Mouse (Mus musculus) adrenal gland, postnatal 36 days (tissue): ENCODE measurements around the gene Hap1. TPM values are rescaled to one million over a fixed set of nuclear protein-coding genes. Genes with fewer than 3 reads are reported as not detected.

ENCODE experiments used
- DNase-seq, 2 experiments: peaks; one replicate each; pipeline ENCODE4 v3.0.0; 2021; ENCODE audit warnings: mixed read lengths in 1 of 2
- long read RNA-seq, 2 experiments: library from polyadenylated mRNA; stranded (forward); transcript quantifications; one replicate each; pipeline ENCODE4 v2.0.0; 2021; ENCODE audit warnings: borderline sequencing depth in 2 of 2
- total RNA-seq, 2 experiments: library from RNA; stranded (reverse); gene quantifications; 2 replicates each; pipeline ENCODE4 v1.2.3; 2021

The Hap1 gene
- total RNA-seq: 10 to 100 TPM; 36.0 to 43.8 TPM
- long read RNA-seq, experiment 1, partial matches to known transcripts: 0 of 25 reads
- long read RNA-seq, experiment 1, other reads (novel, unspliced or antisense): 22 of 25 reads
- long read RNA-seq, experiment 2, partial matches to known transcripts: 1 of 29 reads
- long read RNA-seq, experiment 2, other reads (novel, unspliced or antisense): 25 of 29 reads

DNA sequence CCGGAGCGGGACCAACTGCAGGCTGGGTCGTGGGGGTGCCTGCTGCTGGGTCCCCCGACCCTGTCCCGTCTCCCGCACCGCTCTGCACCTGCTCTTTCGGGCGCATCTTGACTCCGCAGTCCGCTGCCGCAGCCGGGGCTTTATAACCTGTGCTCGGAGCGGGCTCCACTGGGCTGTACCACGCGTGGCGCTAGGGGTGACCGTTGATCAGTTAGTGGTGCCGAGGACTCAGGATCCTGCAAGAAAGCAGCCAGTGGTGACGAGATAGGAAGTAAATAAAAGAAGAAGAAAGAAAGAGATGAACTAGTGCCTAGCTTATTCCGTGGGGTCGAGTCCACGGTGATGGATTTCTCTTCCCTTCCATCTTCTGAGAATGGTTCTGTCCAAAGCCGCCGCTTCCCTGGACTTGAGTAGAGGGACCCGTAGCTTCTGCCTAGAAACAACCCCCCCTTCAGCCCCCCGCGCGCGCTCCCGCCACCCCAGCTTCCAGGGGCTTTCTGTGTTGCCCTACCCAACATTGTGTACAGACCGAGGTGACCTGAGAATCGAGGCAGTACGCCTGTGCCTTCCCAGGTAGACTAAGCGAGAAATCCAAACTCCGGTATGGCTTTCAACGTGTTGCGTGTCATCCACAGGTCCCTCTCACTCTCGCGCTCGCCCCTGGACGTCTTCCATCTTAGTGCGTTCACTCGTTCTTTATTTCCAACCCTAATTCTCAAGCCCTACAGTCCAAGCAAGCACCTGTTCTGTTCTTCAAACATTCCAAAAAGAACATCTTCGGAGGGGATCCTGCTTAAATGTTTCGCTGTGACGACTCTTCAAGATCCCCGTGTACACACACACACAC is at the start of gene Hap1:
TSS of gene Hap1 (minus strand) at position 157 of the 847 bp plus-strand sequence.
- peak; percentile 81 to 87 for DNase-seq

DNA sequence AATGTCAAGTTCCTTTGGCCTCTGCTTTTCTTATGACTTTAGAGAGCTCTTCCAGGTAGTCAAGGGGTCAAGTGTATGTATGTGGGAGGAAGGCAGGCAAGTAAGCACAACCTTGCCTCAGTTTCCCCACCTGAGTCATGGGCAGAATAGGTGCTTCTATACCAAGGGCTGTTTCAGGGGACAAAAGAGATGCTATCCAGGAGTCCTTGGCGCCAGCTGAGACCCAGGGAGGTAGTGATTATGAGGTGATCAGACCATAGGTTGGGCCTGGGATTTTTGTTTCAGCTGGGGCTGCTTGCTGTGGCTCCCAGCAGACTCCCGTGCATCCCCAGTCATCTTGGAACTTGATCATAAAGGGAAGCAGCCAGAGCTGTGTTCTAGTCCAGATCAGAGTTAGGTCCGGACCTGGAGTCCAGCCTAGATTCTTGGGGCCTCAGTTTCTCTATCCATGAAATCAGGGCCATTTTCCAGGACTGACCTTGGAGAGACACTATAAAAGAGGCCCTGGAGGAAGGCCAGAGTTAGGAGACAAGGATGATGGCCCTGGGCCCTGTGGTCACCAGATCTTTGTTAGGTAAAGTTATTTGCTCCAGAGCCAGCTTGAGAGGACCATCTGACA is 48.6 kb upstream of the Hap1 start:
- no peak for DNase-seq

DNA sequence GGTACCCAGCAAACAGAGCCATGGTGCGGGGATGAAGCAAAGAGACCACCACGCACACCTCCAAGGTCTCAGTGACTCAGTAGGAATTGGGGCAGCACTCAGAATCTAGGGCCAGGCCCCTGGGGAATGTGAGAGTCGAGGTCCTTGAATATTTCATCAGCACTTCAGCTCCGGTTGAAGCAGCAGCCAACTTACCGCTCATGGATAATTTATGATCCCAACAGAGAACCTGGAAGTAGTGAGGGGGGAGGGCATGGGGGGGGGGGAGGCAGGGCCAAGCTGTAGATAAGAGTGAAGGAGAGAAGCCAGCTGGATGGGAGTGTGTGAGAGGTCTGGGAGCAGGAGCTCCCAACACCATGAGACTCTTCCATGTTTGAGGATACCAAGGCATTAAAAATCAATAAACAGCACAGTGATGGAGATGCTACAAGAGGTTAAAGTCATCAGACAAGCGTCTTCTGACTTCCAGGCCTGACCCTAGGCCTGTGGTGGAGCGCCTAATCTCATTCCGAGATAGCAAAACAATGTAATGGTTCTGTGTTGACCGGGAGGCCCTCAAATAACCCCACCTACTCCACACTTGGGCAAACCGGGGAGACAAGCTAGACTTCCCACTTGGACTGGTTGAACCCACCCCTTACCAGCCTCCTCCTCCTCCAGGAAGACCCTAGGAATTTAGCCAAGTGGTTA is 47.7 kb upstream of the Hap1 start:
- peak in 1 of 2 experiments; percentile 37 for DNase-seq

DNA sequence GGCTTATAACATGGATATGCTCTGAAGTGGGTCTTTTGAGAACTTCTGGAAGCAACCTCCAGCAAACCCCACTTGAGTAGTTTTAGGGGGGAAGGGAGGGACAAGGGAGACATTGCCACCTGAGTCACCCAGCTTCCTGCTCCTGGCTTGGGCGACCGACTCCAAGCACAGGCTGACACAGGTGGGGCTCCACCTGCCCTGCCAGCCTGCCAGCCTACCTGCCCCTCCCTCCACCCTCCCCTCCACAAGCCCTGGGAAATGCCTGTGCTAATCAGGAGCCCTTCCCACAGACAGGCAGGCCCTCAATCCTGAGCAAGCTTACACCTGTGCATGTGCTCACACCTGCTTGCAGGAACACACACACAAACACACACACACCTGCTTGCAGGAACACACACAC is 46.8 kb upstream of the Hap1 start:
- DNase-seq: no peak

DNA sequence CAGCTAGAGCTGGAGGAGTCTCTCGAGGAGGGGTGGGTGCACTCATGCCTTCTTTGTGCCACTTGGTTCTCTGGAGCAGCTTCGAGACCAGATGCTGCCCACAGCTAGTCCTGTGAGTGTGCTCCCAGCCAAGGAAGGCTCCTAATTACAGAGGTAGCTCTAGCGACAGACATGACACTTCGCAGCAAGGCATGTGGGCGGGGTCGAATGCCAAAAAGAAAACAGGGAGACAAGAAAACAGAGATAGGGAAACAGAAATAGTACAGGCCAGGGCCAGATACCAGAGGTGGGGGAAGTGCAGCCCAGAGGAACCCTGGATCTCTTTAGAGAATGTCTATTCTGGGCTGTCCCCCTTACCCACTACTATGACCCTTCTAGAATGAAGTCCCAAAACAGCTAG is 46.3 kb upstream of the Hap1 start:
- DNase-seq: no peak

DNA sequence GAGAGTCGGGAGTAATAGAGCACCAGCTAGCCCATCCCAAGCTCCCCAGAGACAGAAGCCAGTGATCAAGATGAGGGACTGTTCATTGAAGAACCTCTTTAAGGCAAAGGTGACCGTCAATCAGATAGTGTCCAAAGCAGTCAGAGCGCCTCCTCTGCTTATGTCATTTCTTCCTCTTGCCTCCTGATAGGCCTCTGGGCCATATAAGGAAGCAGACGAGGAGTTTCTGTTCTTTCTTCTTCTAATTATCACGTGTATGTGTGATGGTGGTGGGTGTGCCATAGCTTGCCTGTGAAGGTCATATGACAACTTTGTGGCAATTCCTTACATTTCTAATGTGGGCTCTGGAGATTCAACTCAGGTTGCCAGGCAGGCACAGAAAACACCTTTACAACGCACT is 44.9 kb upstream of the Hap1 start:
- DNase-seq: no peak

DNA sequence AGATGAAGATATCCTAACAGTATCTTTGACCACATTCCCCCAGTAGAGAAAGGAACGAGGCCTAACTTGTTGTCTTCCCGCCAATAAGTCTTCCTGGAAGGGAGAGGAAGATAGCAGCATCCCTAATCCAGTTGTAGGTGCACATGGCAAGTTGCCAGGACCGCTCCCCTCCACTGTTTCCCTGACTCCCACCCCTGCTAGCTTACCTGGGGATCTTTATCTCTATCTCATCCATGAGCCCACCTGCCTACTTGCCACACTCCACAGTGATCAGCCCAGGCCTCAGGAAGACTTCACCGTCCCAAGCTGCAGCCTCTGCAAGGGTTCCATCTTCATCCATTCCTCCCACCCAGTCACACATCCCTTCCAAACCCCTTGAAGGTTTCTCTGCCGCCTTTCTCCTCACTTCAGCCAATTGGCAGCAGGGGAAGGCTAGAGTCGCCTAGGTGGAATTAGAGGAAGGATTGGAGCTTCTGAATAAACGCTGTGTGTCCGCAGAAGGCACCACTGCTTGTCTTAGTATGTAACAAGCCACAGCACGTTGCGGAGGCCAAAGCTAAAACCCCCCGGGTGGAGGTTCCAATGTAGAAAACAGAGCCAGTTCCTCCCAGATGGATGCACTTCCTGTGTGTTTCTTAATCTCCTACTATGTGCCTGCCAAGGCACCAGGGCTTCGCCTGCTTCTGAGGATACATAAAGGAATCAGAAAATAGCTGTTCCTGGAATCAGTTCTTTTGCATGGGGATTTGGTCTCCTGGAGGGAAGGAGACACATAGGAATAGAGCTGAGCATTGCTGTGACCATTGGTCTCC is 44.0 kb upstream of the Hap1 start:
- no peak for DNase-seq

DNA sequence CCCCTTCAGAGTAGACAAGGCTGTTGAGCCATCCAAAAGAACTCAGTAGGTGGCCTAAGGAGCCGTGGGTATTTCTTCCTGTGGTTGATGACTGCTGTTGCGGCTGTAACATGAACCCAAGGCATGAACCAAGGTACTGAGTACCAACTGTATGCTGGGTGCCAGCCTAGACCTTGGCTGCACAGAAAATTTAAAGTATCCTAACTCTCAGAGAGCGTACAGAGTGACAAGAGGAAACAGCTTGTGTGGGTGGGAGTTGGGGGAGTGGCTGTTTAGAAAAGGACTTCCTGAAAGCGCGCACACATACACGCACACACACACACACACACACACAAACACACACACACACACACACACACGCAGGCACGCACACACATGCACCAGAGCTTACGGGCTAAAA is 43.4 kb upstream of the Hap1 start:
- DNase-seq: no peak

DNA sequence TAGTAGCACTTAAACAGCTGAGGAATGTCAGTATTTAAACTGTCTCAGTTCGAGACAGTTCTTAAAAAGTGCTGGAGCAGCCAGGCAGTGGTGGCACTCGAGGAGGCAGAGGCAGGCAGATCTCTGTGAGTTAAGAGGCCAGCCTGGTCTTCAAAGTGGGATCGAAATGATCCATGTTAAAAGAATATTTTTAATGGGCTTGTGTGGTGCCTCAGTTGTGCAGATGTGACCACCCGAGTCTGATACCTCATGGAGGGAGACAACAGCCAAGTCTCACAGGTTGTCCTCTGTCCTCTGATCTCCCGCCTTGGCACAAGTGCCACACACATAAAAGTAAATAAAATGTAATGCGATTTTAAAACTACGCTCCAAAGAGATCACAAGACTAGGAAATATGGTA is 42.6 kb upstream of the Hap1 start:
- DNase-seq: no peak

DNA sequence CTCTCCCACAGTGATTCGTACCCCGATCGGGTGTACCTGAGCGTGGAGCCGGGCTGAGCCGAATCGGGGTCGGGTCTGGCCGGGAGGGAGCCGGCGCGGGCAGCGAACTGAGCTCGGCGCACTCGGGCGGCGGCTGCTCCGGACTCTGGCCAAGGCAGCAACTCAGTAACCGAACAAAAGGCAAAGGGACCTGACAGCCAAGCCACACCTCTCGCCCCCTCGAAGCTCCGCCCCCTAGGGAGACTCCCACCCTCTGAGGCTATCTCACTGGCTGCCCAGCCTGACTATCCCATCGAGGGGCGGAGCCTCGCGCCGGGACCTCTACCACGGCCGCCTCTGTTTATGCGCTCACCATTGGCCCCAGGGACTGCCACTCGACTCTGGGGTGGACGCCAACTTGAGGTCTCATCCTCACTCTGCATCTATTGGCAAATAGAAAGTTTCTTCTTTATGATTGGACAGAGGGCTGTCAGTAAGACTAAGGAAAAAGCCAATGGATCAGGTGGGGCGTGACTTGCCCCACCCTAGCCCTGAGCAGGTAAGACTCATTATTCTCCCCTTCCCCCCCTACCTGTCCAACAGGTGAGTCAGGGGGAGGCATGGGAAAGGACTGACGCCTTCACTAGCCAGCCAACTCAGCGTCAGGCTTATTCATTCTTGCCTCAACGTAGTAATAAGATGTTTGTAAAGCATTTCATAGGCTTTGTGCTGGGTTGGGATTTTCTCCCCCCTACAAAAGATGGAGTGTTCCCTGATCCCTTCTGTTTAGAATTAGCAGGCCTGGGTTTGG is 41.9 kb upstream of the Hap1 start, which contains the start of gene Jup:
TSS of gene Jup (minus strand) at position 164 of the 790 bp plus-strand sequence.
- DNase-seq: peak; percentile 100

DNA sequence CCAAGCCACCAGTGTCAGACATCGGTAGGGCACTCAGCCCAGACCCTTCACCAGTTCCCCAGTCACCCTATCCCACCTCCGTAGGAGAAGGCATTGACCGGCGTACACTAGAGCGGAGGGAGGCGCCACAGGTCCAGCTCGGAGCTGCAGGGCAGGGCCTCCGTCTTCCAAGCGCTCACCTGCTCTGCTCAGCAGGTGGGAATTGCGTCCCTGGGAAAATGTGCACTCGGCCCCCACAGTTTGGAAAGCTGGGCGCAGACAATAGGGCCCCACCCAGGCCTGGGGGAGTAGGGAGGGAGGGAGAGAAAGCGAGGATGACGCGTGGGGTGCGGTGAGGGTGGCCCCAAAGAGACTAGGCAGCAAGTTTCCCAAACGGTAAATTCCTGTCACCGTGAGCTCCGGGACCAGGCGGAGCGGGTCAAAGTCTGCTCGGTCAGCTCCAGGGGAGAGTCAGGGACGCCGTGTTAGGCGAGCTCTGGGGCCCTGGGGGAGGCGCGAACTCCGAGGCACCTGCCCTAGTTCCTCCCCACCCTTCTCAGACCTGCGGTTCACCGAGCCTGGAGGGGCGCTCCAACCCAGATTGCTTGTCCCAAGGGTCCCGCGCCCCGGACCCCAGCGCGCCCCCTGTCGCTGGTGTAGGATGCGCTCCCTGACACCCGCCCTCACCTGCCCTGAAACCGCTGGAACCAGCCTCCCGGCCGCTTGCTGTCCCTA is 41.1 kb upstream of the Hap1 start:
- peak in 1 of 2 experiments; percentile 33 for DNase-seq

DNA sequence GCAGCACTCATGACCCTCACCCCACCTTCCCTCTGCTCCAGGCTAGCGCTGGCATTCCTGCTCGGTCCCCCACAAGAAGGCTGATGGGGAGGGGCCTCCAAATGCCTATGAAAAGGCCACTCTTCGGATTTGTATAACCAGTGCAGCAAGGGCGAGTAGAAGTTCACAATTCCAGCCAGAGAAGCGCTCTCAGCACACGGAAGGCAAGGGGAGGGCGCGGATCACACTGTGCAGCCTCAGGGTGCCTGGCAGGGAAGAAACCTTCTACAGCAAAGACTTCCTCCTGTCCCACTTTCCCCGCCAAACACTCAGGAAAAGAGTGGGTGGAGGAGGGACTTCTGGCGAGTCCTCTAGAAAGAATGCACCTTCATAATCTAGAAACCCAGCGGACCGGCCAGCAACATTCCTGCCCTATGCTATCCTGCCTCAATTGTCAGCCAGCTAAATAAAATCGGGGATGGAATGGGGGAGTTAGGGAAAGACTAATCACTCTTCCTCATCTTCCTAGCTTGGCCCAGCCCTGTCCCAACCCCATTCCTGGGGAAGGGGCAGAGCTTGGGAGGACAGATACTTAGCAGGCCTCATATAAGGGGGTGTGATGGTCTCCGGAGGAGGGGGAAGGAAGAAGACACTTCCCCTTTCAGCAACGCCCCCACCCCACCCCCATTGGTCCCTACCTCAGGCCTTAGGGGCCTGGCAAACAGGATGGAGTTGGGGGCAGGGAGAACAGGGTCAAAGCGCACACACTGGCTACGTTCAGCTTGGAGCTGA is 40.1 kb upstream of the Hap1 start:
- peak; percentile 37 to 57 for DNase-seq

DNA sequence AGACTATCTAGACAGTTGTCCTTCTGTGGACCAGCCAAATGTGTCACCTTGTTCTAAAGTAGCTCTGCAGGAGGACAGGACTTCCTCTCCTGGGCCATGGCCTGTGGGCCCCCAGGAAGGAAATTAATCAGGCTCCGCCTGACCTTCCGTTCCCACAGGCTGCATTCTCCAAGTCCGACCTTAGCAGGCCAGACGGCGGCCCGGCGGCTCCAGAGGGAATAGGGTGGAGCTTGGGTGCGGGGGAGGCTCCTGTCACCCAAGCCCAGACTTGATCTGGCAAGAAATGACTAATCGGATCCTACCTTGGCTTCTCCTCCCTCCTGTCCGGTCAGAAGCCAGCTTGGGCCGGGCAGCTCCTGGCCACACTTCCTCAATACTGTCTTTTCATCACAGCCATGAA is 39.3 kb upstream of the Hap1 start:
- peak; percentile 85 to 86 for DNase-seq

DNA sequence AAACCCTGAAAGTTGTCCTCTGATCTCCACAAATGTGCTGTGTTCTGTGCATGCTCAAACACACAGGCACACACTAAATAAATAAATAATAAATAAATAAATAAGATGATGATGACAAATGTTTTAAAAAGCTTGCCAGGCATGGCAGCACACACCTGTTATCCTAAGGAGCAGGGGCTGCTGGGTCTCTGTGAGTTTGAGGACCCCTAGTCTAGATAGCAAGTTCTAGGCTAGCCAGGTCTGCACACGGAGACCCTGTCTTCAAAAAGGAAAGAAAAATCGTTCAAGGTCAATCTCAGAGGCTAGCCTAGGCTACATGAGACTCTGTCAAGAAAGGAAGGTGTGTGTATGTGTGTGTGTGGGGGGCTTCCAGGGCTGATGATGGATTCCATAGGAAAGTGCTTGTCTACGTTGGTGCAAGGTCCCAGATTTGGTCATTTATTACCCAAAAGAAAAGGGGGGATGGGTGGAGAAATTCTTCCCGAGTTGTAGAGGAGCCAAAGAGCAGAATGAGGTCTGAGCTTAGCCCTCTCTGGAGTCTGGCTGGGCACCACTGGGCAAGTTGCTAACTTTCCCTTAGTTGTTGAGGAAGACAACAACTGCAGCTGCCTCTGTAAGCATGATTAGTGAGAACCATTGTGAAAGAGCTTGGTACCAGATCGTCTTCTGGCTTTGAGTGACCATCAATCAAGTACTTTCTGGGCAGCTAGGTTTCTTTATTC is 38.6 kb upstream of the Hap1 start:
- no peak for DNase-seq

DNA sequence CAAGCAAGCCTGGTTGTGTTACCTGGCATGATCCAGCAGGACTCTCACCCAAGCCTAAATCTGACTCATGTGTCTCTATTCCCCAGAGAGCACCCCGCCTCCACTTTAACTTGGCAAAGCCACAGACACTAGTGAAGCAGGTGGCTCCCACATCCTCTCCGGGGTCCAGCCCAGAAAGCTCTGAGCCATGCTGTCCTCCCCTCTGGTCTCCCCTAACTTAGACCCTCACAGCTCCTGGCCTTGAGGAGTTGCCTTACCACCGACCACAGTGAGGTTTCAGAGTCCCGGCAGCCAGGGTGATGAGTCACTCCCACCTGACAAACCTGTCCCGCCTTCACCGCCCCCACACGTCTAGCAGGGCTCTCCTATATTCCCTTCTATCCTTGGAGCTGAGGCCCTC is 37.8 kb upstream of the Hap1 start:
- no peak for DNase-seq

DNA sequence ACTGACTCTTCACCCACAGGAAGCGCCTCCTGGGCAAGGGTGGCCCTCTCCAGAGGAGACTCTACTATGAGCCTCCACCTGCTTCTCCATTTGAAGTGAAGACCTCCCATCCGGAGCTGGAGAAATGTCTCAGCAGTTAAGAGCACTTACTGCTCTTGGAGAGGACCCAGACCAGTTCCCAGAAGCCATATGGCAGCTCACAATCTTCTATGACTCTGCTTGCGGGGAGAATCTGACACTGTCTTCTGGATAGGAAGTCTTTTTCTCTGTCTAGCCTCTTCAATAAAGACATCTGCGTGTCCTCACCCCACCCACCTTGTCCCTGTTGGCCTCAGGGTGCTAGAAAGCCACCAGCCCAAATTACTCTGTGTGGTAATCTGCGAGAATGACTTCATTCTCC is 37.0 kb upstream of the Hap1 start:
- no peak for DNase-seq

DNA sequence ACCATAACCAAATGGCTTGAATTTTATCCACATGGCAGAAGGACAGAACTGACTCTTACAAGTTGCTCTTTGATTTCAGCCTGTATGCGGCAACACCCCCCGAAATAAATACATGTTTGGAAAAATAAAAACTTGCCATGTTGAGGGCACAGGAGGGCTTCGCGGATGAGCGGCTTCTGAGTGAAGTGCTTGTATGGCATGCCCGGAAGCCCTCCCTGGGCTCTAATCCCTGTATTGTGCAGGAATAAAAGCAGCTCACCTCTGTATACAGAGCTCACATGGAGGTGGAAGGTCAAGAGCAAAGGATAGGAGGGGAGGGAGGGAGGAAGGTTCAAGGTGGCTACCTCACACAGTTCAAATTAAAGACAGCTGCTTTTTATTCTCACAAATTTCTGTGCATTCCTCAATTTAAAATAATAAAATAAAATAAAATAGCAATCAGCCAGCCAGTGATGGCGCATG is 36.0 kb upstream of the Hap1 start:
- no peak for DNase-seq

DNA sequence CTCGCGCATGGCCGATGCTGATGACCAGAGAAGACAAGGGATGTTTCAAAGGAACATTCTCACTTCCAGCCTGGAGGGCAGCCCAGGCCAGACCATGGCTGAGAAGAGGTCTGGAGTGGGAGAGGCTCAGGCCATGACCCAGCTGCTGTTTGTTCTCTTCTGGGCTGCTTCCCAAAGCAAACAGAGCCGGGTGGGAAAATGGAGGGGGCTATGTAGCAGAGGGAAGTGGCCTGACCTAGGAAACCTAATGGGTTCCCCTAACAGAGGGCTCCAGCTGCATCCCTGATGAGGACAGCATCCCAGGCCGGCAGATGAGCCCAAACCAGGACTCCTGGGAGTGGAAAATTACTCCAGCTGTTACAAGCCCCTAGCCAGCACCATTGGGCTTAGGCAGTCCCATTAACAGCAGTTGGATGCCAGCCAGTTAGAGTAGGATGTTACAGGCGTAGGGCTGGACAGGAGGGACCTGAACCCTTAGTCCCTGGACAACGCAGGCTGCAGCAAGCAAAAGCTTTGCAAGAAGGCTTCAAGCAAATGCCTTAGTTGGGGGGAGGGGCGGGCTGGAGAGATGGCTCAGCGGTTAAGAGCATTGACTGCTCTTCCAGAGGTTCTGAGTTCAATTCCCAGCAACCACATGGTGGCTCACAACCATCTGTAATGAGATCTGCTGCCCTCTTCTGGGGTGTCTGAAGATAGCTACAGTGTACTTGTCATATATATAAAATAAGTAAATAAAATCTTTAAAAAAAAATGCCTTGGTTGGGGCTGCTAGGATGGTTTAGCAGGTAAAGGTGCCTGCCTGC is 35.4 kb upstream of the Hap1 start:
- DNase-seq: peak; percentile 58 to 76
